Mouse (Mus musculus) kidney, embryonic 16.5 days (tissue): ENCODE measurements around the gene Usp39. TPM values are rescaled to one million over a fixed set of nuclear protein-coding genes. Genes with fewer than 3 reads are reported as not detected.

ENCODE experiments used
- ATAC-seq: fragments of 200-750 bp; cut with Nextera tagmentation; 2 replicates; pipeline ENCODE4 v1.8.0; 2017; ENCODE audit warnings: moderate TSS enrichment; ENCODE audit not compliant: low FRiP score, low TSS enrichment
- H3K27ac ChIP-seq: fragments of 300-500 bp; sonication (generic); 2 replicates; pipeline ENCODE4 v1.5.1; 2014; ENCODE audit warnings: low read length
- H3K27me3 ChIP-seq: fragments of 300-500 bp; sonication (generic); 2 replicates; pipeline ENCODE4 v1.6.1; 2014; ENCODE audit warnings: low read length, control low read depth, mixed read lengths; ENCODE audit not compliant: insufficient read depth
- H3K36me3 ChIP-seq: fragments of 300-500 bp; sonication (generic); 2 replicates; pipeline ENCODE4 v1.6.1; 2014; ENCODE audit warnings: low read length, control low read depth, mixed read lengths; ENCODE audit not compliant: insufficient read depth
- H3K4me1 ChIP-seq: fragments of 300-500 bp; sonication (generic); 2 replicates; pipeline ENCODE4 v1.6.1; 2014; ENCODE audit warnings: low read length, control low read depth, mixed read lengths; ENCODE audit not compliant: insufficient read depth
- H3K4me2 ChIP-seq: fragments of 300-500 bp; sonication (generic); replicated peaks from 2 replicates; pipeline ENCODE4 v1.6.1; 2014; ENCODE audit warnings: low read depth, low read length
- H3K4me3 ChIP-seq: fragments of 300-500 bp; sonication (generic); 2 replicates; pipeline ENCODE4 v1.5.1; 2014; ENCODE audit warnings: mild to moderate bottlenecking, low read length
- H3K9ac ChIP-seq: fragments of 300-500 bp; sonication (generic); replicated peaks from 2 replicates; pipeline ENCODE4 v1.6.1; 2014; ENCODE audit warnings: low read length
- H3K9me3 ChIP-seq: fragments of 300-500 bp; sonication (generic); 2 replicates; pipeline ENCODE4 v1.6.1; 2016; ENCODE audit warnings: low read length, control low read depth
- WGBS: fragments of 180-500 bp; shearing (Covaris S2); extraction: QIAGEN DNeasy Blood & Tissue Kit; methylation state at CpG from one replicate; pipeline ENCODE4 v1.1.7; 2014; 5-methylcytosine and 5-hydroxymethylcytosine counted together
- polyA plus RNA-seq: library from polyadenylated mRNA; unstranded; fragments of >200 nt; fragmentation: Nextera tagmentation; extraction: Ambion mirVana; gene quantifications from 2 replicates; pipeline ENCODE4 v1.2.1, GENCODE M21; 2015

Usp39 gene
- polyA plus RNA-seq, 1 experiment from 2014 or later = 43.5 TPM

DNA sequence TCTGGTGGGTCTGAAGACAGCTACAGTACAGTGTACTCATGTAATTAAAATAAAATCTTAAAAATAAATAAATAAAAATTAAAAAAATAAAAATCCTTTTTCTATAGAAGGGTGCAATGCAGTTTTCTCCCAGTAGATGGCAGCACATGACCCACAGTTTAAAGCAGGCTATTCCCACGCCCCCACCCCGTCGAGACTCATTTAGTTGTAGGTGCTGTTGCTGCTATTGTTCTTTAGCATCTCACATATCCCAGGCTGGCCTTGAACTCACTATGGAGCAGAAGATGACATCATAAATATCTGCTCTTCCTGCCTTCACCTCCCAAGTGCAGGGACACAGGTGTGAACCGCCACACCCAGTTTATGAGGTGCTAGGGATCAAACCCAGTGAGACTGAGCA lies 61.1 kb downstream of the Usp39 start:
- Histone ChIP-seq H3K9me3 (no peaks in the 10 kb centered on the region), H3K27me3 (no peaks in the 10 kb centered on the region), H3K9ac (no peak overlapping the region; the same call in 1 of the 2 replicates), H3K4me1 (no peaks in the 10 kb centered on the region), H3K4me3 (no peak overlapping the region), H3K27ac (no peak overlapping the region), H3K36me3 (no peaks in the 10 kb centered on the region), H3K4me2 (no peak overlapping the region)
- ATAC-seq = 0 out of 2 replicates have a peak, but pooled peaks have one; percentile 54
- 14% methylated on average over 4 of the region's 4 CpGs for WGBS

- ATAC-seq = no peak
- Histone ChIP-seq H3K27ac (no peak overlapping the region), H3K4me2 (no peak overlapping the region), H3K9me3 (no peaks in the 10 kb centered on the region; the same call in 1 of the 2 replicates), H3K27me3 (no peaks in the 10 kb centered on the region), H3K36me3 (no peaks in the 10 kb centered on the region), H3K4me1 (peaks cover 6% of the 10 kb centered on the region), H3K9ac (no peak overlapping the region), H3K4me3 (no peak overlapping the region)
- 72% methylated on average over 7 of the region's 7 CpGs for WGBS
Measured at GRCm38 (mm10) chr6:72280410-72280998, 64.5 kb downstream of the Usp39 start.

DNA sequence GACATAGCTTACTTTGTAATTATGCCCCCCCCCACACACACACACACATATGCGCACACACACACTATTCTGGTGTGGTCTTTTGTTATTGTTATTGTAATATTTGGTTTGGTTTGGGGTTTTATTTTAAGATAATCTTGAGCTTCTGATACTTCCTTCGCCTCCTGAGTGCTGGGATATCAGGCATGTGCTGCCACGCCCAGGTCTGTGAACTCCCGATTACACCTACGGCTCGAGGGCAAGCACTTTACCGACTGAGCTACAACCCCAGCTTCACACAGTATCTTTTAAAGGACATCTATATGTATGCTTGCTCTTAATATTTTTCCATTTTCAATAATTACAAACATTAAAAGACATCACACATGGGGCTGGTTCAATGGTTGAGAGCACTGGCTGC lies 65.5 kb downstream of the Usp39 start:
- H3K4me3 ChIP-seq = no peak overlapping the region
- no peaks in the 10 kb centered on the region for H3K27me3 ChIP-seq
- peaks cover 6% of the 10 kb centered on the region for H3K4me1 ChIP-seq
- ATAC-seq = no peak
- H3K4me2 ChIP-seq = no peak overlapping the region
- H3K9ac ChIP-seq = no peak overlapping the region
- no peak overlapping the region for H3K27ac ChIP-seq
- no peaks in the 10 kb centered on the region for H3K36me3 ChIP-seq
- WGBS = 84% methylated on average over 7 of the region's 7 CpGs
- no peaks in the 10 kb centered on the region; the same call in 1 of the 2 replicates for H3K9me3 ChIP-seq

DNA sequence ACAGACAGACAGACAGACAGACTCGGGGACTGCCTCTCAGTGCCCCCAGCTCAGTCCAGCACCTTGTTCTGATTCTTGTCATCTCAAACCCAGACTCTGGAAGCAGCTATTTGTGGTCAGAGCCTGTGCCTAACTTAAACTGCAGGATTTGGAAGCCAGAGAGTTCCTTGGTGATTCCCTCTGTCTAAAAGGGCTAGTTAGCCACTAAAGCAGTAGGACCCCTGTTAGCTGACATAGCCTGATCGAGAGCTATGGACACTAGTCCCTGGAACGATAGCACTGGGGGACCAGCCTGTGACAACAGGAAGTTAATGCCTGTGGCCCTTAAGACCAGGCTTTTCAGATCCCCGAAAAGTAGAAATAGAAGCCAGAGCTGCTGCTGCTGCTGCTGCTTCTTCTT lies 66.1 kb downstream of the Usp39 start:
- no peak overlapping the region for H3K4me3 ChIP-seq
- H3K9me3 ChIP-seq = no peaks in the 10 kb centered on the region; the same call in 1 of the 2 replicates
- no peaks in the 10 kb centered on the region for H3K36me3 ChIP-seq
- H3K27ac ChIP-seq = no peak overlapping the region
- no peak for ATAC-seq
- no peak overlapping the region for H3K9ac ChIP-seq
- WGBS = 66% methylated on average over 4 of the region's 4 CpGs
- no peak overlapping the region for H3K4me2 ChIP-seq
- no peaks in the 10 kb centered on the region for H3K27me3 ChIP-seq
- peaks cover 6% of the 10 kb centered on the region for H3K4me1 ChIP-seq

- peak; percentile 61 for ATAC-seq
- Histone ChIP-seq H3K27me3 (no peaks in the 10 kb centered on the region), H3K4me2 (no peak overlapping the region), H3K4me3 (no peak overlapping the region), H3K4me1 (peaks cover 6% of the 10 kb centered on the region), H3K36me3 (no peaks in the 10 kb centered on the region), H3K27ac (peak overlapping the region; percentile 42; the same call in 1 of the 2 replicates), H3K9ac (no peak overlapping the region), H3K9me3 (no peaks in the 10 kb centered on the region; the same call in 1 of the 2 replicates)
- 64% methylated on average over 9 of the region's 9 CpGs for WGBS
Measured at GRCm38 (mm10) chr6:72277508-72278166, 67.3 kb downstream of the Usp39 start.

GRCm38 (mm10) chr6:72276972-72277441 lies 68.0 kb downstream of the Usp39 start:
- ATAC-seq = peak; percentile 61
- H3K4me3 ChIP-seq = no peak overlapping the region
- H3K36me3 ChIP-seq = no peaks in the 10 kb centered on the region
- peaks cover 6% of the 10 kb centered on the region for H3K4me1 ChIP-seq
- H3K9me3 ChIP-seq = no peaks in the 10 kb centered on the region; the same call in 1 of the 2 replicates
- WGBS = 48% methylated on average over 13 of the region's 13 CpGs
- peak overlapping the region; percentile 42 for H3K27ac ChIP-seq
- no peak overlapping the region for H3K9ac ChIP-seq
- no peaks in the 10 kb centered on the region for H3K27me3 ChIP-seq
- no peak overlapping the region for H3K4me2 ChIP-seq

GRCm38 (mm10) chr6:72276141-72276540 lies 68.8 kb downstream of the Usp39 start:
- Histone ChIP-seq H3K4me1 (peaks cover 6% of the 10 kb centered on the region), H3K27ac (no peak overlapping the region), H3K9me3 (no peaks in the 10 kb centered on the region; the same call in 1 of the 2 replicates), H3K27me3 (no peaks in the 10 kb centered on the region), H3K36me3 (no peaks in the 10 kb centered on the region), H3K4me2 (no peak overlapping the region), H3K9ac (no peak overlapping the region), H3K4me3 (no peak overlapping the region)
- WGBS = 90% methylated on average over 6 of the region's 6 CpGs
- no peak for ATAC-seq

DNA sequence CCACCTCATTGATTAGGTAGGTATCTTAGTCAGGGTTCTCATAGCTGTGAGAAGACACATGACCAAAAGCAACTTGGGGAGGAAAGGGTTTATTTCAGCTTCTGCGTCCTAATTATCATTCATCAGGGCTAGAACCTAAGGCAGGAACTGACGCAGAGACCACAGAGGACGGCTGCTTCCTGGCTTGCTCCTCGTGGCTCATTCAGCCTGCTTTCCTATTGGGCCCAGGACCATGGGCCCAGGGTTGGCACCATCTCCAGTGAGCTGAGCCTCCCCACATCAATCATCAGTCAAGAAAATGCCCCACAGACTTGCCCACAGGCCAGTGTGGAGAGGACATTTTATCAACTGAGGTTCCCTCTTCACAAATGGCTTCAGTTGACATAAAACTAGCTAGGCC lies 69.5 kb downstream of the Usp39 start:
- 76% methylated on average over 4 of the region's 4 CpGs for WGBS
- no peak overlapping the region for H3K9ac ChIP-seq

GRCm38 (mm10) chr6:72273153-72273552 lies 71.8 kb downstream of the Usp39 start:
- no peaks in the 10 kb centered on the region; the same call in 1 of the 2 replicates for H3K9me3 ChIP-seq
- H3K27ac ChIP-seq = no peak overlapping the region
- H3K4me3 ChIP-seq = no peak overlapping the region
- H3K4me1 ChIP-seq = peaks cover 6% of the 10 kb centered on the region
- no peak overlapping the region for H3K9ac ChIP-seq
- H3K4me2 ChIP-seq = no peak overlapping the region
- no peaks in the 10 kb centered on the region for H3K27me3 ChIP-seq
- no peaks in the 10 kb centered on the region for H3K36me3 ChIP-seq
- 84% methylated on average over 6 of the region's 6 CpGs for WGBS
- ATAC-seq = no peak

More for the DNA sequence above, 69.5 kb downstream of the Usp39 start:
- Histone ChIP-seq H3K36me3 (no peaks in the 10 kb centered on the region), H3K27ac (no peak overlapping the region), H3K4me2 (no peak overlapping the region), H3K9me3 (no peaks in the 10 kb centered on the region; the same call in 1 of the 2 replicates), H3K4me3 (no peak overlapping the region), H3K4me1 (peaks cover 6% of the 10 kb centered on the region), H3K27me3 (no peaks in the 10 kb centered on the region)
- ATAC-seq = no peak

GRCm38 (mm10) chr6:72272161-72272696 lies 72.8 kb downstream of the Usp39 start:
- no peaks in the 10 kb centered on the region for H3K27me3 ChIP-seq
- H3K4me1 ChIP-seq = peaks cover 3% of the 10 kb centered on the region; the same call in 1 of the 2 replicates
- H3K27ac ChIP-seq = no peak overlapping the region
- 77% methylated on average over 10 of the region's 10 CpGs for WGBS
- no peaks in the 10 kb centered on the region; the same call in 1 of the 2 replicates for H3K9me3 ChIP-seq
- no peak overlapping the region for H3K4me3 ChIP-seq
- no peak overlapping the region for H3K9ac ChIP-seq
- no peaks in the 10 kb centered on the region for H3K36me3 ChIP-seq
- H3K4me2 ChIP-seq = no peak overlapping the region
- ATAC-seq = no peak
